Mouse (Mus musculus) stomach, postnatal 0 days (tissue): ENCODE results near the gene Xbp1. TPM values are rescaled to one million over a fixed set of nuclear protein-coding genes. Genes with fewer than 3 reads are reported as not detected.
A peak's percentile ranks its signal among the peaks of the same experiment; 100 is the strongest.
"Not testable (repeated sequence)": the region's sequence is repeated elsewhere in the genome, so short reads cannot be mapped to it uniquely, and the experiment has no call there.

ENCODE experiments used
- ATAC-seq: fragments of 200-750 bp; cut with Nextera tagmentation; 2 replicates; pipeline ENCODE4 v1.8.0; 2017; ENCODE audit not compliant: low FRiP score, low TSS enrichment
- DNase-seq: peaks from one replicate; pipeline ENCODE4 v3.0.0-alpha.2; 2016; ENCODE audit warnings: low spot score
- H3K27ac ChIP-seq: fragments of 300-500 bp; sonication (generic); replicated peaks from 2 replicates; pipeline ENCODE4 v1.5.1; 2014; ENCODE audit warnings: mild to moderate bottlenecking, control low read depth
- H3K27me3 ChIP-seq: fragments of 300-500 bp; sonication (generic); 2 replicates; pipeline ENCODE4 v1.6.1; 2014; ENCODE audit warnings: low read length; ENCODE audit not compliant: control insufficient read depth, insufficient read depth
- H3K36me3 ChIP-seq: fragments of 300-500 bp; sonication (generic); 2 replicates; pipeline ENCODE4 v1.6.1; 2014; ENCODE audit warnings: low read length, mixed read lengths; ENCODE audit not compliant: control insufficient read depth, insufficient read depth
- H3K4me1 ChIP-seq: fragments of 300-500 bp; sonication (generic); replicated peaks from 2 replicates; pipeline ENCODE4 v1.6.1; 2014; ENCODE audit warnings: antibody characterized with exemption; ENCODE audit not compliant: control insufficient read depth, insufficient read depth
- H3K4me2 ChIP-seq: fragments of 300-500 bp; sonication (generic); replicated peaks from 2 replicates; pipeline ENCODE4 v1.6.1; 2014; ENCODE audit warnings: low read depth, mild to moderate bottlenecking, control low read depth, moderate library complexity
- H3K4me3 ChIP-seq: fragments of 300-500 bp; sonication (generic); 2 replicates; pipeline ENCODE4 v1.5.1; 2014; ENCODE audit warnings: low read depth, low read length, control low read depth
- H3K9ac ChIP-seq: fragments of 300-500 bp; sonication (generic); 2 replicates; pipeline ENCODE4 v1.6.1; 2014; ENCODE audit warnings: mild to moderate bottlenecking, low read length, control low read depth, mixed read lengths
- H3K9me3 ChIP-seq: fragments of 300-500 bp; sonication (generic); 2 replicates; pipeline ENCODE4 v1.6.1; 2016; ENCODE audit warnings: low read length; ENCODE audit not compliant: control insufficient read depth
- CTCF ChIP-seq: IDR thresholded peaks from 2 replicates; pipeline ENCODE4 v1.5.1; 2016; ENCODE audit warnings: antibody characterized with exemption, low read depth, mild to moderate bottlenecking, moderate library complexity
- EP300 ChIP-seq: optimal IDR thresholded peaks from 2 replicates; pipeline ENCODE3; 2016; ENCODE audit warnings: antibody characterized with exemption
- WGBS: fragments of 180-500 bp; shearing (Covaris S2); extraction: QIAGEN DNeasy Blood & Tissue Kit; methylation state at CpG from one replicate; pipeline ENCODE4 v1.1.7; 2014; 5-methylcytosine and 5-hydroxymethylcytosine counted together
- polyA plus RNA-seq: library from polyadenylated mRNA; unstranded; fragments of >200 nt; fragmentation: Nextera tagmentation; extraction: Ambion mirVana; gene quantifications from 2 replicates; pipeline ENCODE4 v1.2.1, GENCODE M21; 2015

Xbp1 gene
- 221 and 223 TPM in 2 replicates for polyA plus RNA-seq

DNA sequence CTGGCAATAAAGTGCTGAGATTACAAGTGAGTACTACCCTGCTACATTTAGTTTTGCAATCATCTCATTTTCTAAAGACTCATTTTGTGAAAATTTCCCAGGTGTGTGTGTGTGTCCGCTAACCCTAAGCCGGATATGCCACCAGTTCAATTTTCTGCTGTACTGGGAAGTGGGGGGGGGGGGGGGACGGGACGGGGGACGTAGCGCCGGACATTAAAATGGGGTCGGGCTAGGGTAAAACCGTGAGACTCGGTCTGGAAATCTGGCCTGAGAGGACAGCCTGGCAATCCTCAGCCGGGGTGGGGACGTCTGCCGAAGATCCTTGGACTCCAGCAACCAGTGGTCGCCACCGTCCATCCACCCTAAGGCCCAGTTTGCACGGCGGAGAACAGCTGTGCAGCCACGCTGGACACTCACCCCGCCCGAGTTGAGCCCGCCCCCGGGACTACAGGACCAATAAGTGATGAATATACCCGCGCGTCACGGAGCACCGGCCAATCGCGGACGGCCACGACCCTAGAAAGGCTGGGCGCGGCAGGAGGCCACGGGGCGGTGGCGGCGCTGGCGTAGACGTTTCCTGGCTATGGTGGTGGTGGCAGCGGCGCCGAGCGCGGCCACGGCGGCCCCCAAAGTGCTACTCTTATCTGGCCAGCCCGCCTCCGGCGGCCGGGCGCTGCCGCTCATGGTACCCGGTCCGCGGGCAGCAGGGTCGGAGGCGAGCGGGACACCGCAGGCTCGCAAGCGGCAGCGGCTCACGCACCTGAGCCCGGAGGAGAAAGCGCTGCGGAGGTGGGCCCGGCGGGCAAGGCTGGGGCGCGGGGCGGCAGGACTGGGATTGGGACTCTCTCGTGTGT lies at the start of gene Xbp1:
Gene Xbp1, plus strand, starts transcription at position 248 of the 854 bp plus-strand sequence.
- DNase-seq (peak; percentile 99), ATAC-seq (peak; percentile 96)
- H3K4me1 ChIP-seq: peaks cover 3% of the 10 kb centered on the region; the same call in 1 of the 2 replicates
- H3K9me3 ChIP-seq: no peaks in the 10 kb centered on the region
- peak within 1 kb of the TSS; percentile 100 for H3K27ac ChIP-seq
- under 1% methylated on average over 68 of the region's 72 CpGs for WGBS
- peak within 1 kb of the TSS; percentile 100 for H3K4me3 ChIP-seq
- no peaks in the 10 kb centered on the region for H3K27me3 ChIP-seq
- peak within 1 kb of the TSS; percentile 100 for H3K9ac ChIP-seq
- TF ChIP-seq EP300 (no peak), CTCF (no peak)
- peak within 1 kb of the TSS; percentile 60 for H3K4me2 ChIP-seq
- peaks cover 23% of the 10 kb centered on the region for H3K36me3 ChIP-seq

DNA sequence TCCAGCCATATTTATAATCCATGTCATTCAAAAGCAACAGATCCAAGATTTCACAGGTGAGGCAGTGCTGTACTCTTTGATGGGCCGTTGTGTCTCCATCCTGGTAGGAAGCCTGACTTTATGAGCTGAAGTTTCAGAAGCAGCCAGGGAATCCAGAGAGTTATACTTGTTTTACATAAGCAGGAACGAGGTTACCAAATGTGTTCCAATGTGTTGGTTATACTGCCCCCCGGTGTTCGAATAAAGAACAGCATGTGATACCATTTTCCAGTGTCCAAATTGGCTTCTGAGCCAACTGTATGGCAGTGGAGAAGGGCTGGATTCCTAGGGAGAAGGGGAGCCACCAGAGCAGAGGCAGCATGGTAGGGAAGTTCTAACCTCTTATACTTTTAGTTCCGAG lies 46.3 kb upstream of the Xbp1 start:
- peak; percentile 80 for DNase-seq
- no peaks in the 10 kb centered on the region for H3K36me3 ChIP-seq
- no peak overlapping the region for H3K9ac ChIP-seq
- no peaks in the 10 kb centered on the region for H3K9me3 ChIP-seq
- ATAC-seq: no peak
- H3K4me1 ChIP-seq: no peaks in the 10 kb centered on the region
- WGBS: 10% methylated on average over 5 of the region's 5 CpGs
- no peak overlapping the region for H3K4me2 ChIP-seq
- no peak overlapping the region for H3K4me3 ChIP-seq
- H3K27ac ChIP-seq: no peak overlapping the region
- TF ChIP-seq CTCF: peak; percentile 93
- TF ChIP-seq EP300: no peak
- H3K27me3 ChIP-seq: no peaks in the 10 kb centered on the region

DNA sequence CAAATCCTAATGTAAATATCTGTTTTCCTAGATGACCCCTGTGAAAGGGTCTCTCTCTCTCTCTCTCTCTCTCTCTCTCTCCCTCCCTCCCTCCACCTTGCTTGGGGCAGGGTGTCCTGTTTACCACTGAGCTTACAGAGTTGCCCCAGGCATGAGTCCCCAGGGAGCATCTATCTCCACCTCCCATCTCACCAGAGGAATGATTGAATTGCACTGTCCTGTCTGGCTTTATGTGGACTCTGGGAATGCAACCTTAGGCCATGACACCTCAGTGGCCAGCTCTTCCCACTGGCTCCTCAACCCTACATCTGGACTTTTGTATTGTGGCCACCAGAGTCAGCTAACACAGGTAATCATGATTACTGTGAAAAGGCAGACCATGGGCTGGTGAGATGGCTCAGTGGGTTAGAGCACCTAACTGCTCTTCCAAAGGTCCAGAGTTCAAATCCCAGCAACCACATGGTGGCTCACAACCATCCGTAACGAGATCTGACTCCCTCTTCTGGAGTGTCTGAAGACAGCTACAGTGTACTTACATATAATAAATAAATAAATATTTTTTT lies 44.8 kb upstream of the Xbp1 start:
- not testable (repeated sequence) for H3K9me3 ChIP-seq, H3K27me3 ChIP-seq, H3K4me1 ChIP-seq, H3K4me2 ChIP-seq, H3K27ac ChIP-seq, H3K36me3 ChIP-seq, H3K4me3 ChIP-seq, DNase-seq, ATAC-seq, H3K9ac ChIP-seq
- WGBS: no CpG with 5 or more reads among the region's 2 CpGs

DNA sequence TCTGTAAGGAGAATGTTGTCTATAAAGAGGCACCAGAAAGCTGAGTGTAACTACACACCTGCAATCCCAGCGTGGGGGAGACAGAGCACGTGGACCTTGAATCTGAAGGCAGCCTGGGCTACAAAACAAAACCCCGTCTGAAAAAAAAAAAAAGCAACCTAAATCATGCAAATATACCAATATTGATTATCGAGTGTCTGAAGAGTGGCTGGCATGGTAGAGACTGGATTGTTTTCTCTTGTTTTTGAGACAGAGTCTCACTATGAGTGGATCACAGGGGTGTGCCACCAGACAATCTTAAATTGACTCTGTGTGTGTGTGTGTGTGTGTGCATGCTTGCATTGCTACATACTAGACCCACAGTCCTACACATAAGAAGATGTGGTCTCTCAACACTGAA lies 43.7 kb upstream of the Xbp1 start:
- Histone ChIP-seq H3K27ac (no peak overlapping the region), H3K4me1 (no peaks in the 10 kb centered on the region), H3K4me3 (no peak overlapping the region), H3K27me3 (no peaks in the 10 kb centered on the region), H3K9me3 (no peaks in the 10 kb centered on the region), H3K4me2 (no peak overlapping the region), H3K36me3 (no peaks in the 10 kb centered on the region), H3K9ac (no peak overlapping the region)
- TF ChIP-seq CTCF (no peak), EP300 (no peak)
- 86% methylated on average over 4 of the region's 4 CpGs for WGBS
- ATAC-seq (no peak), DNase-seq (no peak)

DNA sequence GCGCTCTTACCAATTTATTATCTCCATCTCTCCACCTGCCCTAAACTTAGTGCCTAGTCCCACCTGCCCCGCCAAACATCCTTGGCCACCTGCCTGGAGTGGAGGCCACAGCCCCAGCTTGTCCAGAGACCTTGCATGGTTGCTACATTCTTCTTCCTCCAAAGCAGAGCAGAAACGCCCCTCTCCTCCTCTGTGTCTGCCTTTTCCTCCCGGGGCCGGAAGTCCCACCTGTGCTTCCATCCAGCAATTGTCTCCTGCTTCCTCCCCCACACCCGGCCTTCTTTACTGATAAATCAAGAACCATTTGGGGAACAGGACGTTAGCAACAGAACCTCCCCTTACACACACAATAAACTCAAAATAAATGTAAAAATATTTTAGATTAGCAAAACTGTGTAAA lies 42.3 kb upstream of the Xbp1 start:
- H3K9me3 ChIP-seq: no peaks in the 10 kb centered on the region
- no peak for DNase-seq
- no peaks in the 10 kb centered on the region for H3K4me1 ChIP-seq
- TF ChIP-seq CTCF: no peak
- no peak for TF ChIP-seq EP300
- no peak overlapping the region for H3K9ac ChIP-seq
- no peaks in the 10 kb centered on the region for H3K27me3 ChIP-seq
- no peak overlapping the region for H3K27ac ChIP-seq
- WGBS: 71% methylated on average over 7 of the region's 7 CpGs
- H3K4me2 ChIP-seq: no peak overlapping the region
- H3K36me3 ChIP-seq: no peaks in the 10 kb centered on the region
- ATAC-seq: no peak
- no peak overlapping the region for H3K4me3 ChIP-seq

DNA sequence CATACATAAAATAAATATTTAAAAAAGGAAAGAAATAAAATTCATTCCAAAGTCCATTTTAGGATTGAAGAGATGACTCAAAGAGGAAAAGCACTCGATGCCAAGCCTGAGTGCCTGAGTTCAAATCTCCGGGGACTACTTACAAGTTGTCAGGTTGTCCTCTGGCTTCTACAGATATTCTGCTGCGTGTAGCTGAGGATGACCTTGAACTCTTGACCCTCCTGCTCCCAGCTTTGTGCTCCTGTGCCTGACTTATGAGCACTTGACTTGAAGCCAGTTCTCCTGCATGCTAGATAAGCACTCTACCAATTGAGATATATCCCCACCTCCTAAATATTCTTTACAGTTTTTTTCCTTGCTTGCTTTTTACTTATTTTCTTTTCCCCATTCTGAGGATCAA lies 41.6 kb upstream of the Xbp1 start:
- WGBS: 76% methylated on average over 3 of the region's 3 CpGs
- Histone ChIP-seq H3K4me3 (no peak overlapping the region), H3K27ac (no peak overlapping the region), H3K27me3 (no peaks in the 10 kb centered on the region), H3K9me3 (no peaks in the 10 kb centered on the region), H3K36me3 (no peaks in the 10 kb centered on the region), H3K4me2 (no peak overlapping the region), H3K4me1 (no peaks in the 10 kb centered on the region), H3K9ac (no peak overlapping the region)
- TF ChIP-seq EP300: no peak
- no peak for TF ChIP-seq CTCF
- no peak for ATAC-seq
- DNase-seq: no peak
